Mouse (Mus musculus) cortical plate, adult 2 months (tissue): ENCODE data around the gene Chst3. TPM values are rescaled to one million over a fixed set of nuclear protein-coding genes. Genes with fewer than 3 reads are reported as not detected.

ENCODE experiments used
- H3K27ac ChIP-seq: fragments of 200-500 bp; 2 replicates; pipeline ENCODE4 v1.5.1; 2012; ENCODE audit warnings: low read length, control low read depth, inconsistent platforms; ENCODE audit not compliant: insufficient read depth
- H3K4me1 ChIP-seq: fragments of 200-500 bp; 2 replicates; pipeline ENCODE4 v1.6.1; 2011; ENCODE audit warnings: low read length; ENCODE audit not compliant: control insufficient read depth, insufficient read depth
- H3K4me3 ChIP-seq: fragments of 200-500 bp; 2 replicates; pipeline ENCODE4 v1.5.1; 2011; ENCODE audit warnings: mild to moderate bottlenecking, low read length, control low read depth; ENCODE audit not compliant: insufficient read depth
- CTCF ChIP-seq: fragments of 200-500 bp; IDR thresholded peaks from 2 replicates; pipeline ENCODE4 v1.5.1; 2011; ENCODE audit warnings: mild to moderate bottlenecking, control low read depth, low read length; ENCODE audit not compliant: insufficient read depth; ENCODE audit errors: extremely low read depth
- POLR2A ChIP-seq: fragments of 200-500 bp; IDR thresholded peaks from 2 replicates; pipeline ENCODE4 v1.6.1; 2011; ENCODE audit warnings: mild to moderate bottlenecking, low read length, control low read depth; ENCODE audit not compliant: insufficient read depth; ENCODE audit errors: extremely low read depth
- polyA plus RNA-seq: library from polyadenylated mRNA; depleted of rRNA; stranded (reverse); fragments of >200 nt; gene quantifications from 2 replicates; pipeline ENCODE4 v1.2.3, GENCODE M21; 2012

Chst3 gene
- polyA plus RNA-seq, 1 experiment, result 2.0 TPM

DNA sequence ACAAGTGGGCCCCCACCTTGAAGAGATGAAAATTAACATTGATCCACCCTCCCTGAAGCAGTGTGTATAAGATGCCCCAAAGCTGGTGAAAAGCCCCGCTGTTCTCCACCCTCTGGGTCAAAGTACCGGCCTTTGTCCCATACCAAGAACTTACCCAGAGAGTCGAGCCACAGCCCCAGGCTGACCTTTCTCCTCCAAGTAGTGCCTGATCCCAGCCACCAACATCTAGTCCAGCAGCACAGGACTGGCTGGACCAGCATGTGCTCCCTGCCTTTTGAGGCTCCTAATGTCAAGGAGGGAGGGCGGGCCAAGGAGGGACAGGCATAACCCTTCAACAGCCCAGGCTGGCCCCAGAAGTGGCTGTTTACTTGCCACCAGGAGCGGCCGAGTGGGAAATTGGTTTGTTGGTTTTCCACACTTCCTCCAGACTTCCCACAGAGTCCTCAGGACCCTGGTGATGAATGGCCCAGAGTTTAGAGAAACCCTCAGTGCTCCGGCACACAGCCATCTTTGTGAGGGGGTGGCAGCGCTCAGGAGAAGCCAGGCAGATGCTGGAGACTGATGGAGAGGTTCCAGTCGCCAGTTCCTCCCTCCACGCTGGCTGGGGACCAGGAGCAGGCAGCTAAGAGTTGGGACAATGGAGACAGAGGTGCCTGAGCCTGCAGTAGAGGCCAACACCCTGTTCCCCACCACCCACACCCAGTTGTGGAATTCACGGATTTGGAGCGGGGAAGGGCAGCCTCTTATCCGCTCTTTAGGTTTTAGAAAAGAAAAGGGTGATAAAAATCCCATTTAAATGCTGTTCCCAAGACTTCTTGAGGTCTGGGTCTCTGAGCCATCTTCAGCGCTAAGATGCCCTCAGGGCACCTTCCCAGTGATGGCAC lies 3.7 kb downstream of the Chst3 start:
- no peak overlapping the region for H3K4me3 ChIP-seq
- H3K27ac ChIP-seq, result no peak overlapping the region; the same call in 1 of the 2 replicates
- peaks cover 7% of the 10 kb centered on the region for H3K4me1 ChIP-seq
- no peak for TF ChIP-seq POLR2A
- TF ChIP-seq CTCF, result no peak

DNA sequence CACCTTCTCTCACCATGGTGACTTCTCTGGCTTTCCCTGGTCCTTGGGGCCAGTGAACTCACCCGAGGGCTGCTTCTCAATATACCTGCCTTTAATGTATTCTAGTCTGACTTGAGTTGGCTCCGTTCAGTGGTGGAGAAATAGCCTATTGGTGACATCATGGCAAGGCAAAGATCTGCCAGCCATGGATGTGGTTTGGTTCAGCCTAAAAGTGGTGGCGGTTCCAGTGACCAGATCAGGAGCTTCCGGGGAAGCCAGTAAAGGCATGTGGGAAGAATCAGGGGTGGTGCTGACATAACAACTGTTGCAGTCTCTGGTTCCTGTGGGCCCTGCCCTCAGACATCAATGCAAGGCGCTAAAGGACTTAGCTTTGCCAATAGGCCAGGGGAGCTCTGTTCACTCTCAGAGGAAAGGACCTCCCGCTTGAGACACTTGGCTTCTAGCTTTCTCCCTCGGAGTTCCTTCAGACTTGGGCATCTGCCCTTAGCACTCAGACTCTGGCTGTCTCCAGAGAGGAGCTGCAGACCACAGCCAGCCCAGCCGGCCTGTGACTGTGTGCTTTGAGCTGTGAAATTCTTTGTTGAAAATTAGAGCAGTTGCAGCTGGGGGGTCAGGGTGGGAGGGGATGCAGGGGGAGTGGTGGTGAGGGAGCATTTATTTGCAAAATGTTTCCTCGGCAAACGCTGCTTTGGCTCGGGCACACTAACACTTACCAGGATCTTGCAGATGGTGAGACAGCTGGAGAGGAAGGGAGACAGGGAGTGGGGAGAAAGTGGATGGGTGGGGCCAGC lies 6.3 kb downstream of the Chst3 start:
- Histone ChIP-seq H3K4me1 (peaks cover 11% of the 10 kb centered on the region), H3K4me3 (no peak overlapping the region), H3K27ac (no peak overlapping the region)
- TF ChIP-seq POLR2A (no peak), CTCF (no peak)

DNA sequence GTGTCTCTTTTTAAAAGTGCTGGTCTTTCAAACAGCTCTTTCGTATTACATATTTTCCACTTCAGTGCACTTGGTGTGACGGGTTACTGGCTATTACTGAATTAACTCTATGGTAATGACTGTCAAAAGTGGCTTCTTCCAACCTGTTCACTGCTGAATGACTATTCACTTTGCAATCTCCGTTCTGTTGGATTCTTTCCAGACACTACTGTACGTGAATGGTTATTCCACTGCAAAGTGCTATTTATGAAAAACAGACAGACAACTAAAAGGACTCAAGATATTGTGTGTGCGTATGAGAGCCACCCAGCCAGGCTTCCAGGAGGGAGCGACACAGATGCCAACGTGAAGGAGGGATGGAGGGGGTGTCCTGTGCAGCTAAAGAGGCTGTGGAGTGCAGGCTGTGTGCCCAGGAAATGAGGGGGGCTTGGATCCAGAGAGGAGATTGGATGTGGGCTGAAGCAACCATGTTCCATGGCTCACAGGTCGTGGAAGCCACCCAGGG lies 7.5 kb downstream of the Chst3 start:
- TF ChIP-seq CTCF (no peak), POLR2A (no peak)
- H3K4me3 ChIP-seq, result no peak overlapping the region
- no peak overlapping the region for H3K27ac ChIP-seq
- H3K4me1 ChIP-seq, result peaks cover 11% of the 10 kb centered on the region

DNA sequence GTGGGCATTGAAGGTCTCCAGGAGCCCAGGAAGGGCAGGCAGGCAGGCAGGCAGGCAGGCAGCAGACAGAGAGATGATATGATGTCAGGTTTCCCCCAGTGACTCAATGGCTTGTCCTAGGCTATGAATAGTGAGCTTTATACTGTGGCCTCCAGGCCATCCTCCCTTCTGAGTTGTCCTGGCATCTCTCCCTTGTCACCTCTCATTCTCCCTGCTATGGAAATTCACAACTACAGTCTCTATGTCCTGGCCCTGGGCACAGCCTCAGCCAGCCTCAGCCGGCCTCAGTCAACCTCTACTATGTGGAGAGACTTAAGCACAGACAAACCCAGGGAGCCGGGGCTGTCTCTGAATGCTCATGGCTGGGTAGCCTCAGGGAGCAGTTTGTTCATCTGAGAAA lies 8.6 kb downstream of the Chst3 start:
- Histone ChIP-seq H3K4me1 (peaks cover 8% of the 10 kb centered on the region), H3K4me3 (no peak overlapping the region), H3K27ac (no peak overlapping the region)
- no peak for TF ChIP-seq POLR2A
- no peak for TF ChIP-seq CTCF

DNA sequence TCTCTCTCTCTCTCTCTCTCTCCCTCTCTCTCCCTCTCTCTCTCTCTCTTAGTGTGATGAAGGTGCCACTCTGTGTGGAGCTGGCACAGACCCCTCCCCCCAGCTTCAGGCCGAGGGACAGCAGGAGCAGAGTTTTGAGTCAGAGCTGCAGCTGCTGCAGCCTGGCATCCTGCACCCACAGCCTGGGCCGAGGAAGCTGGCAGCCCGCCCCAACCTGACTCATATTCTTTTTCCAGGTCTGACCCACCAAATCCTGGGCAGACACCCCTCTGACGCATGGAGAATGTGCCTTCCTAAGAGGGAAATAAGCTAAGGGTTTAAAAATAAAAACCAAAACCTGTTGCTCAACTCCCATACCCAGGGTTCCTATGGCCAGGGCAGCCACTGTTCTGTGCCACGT lies 9.8 kb downstream of the Chst3 start:
- no peak for TF ChIP-seq CTCF
- no peak for TF ChIP-seq POLR2A
- H3K4me1 ChIP-seq, result peaks cover 4% of the 10 kb centered on the region
- no peak overlapping the region for H3K4me3 ChIP-seq
- peak overlapping the region; percentile 53; the same call in 1 of the 2 replicates for H3K27ac ChIP-seq

DNA sequence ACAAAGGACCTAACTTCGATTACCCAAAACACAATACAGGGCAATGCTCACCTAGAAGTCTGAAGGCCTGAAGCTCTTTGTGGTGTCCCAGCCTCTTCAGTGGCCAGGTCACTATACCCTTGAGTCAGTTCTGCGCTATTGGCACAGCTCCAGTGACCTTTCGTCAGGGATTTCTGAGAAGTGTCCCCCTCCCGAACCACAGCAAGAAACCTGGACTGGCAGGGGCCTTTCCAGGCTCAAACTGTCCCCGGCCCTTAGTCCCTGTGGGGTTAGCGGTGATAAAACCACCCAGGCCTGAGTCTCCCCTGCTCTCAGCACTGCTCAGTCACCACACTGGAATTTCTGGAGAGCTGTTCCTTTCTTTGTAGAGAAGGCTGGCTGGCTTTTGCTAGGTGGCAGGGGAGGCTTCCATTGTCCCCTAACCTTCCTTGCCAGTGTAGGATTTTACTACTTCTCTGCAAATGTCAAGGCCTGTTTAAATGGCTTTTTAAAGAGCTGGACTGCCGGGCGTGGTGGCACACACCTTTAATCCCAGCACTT lies 11.8 kb downstream of the Chst3 start:
- Histone ChIP-seq H3K4me1 (peaks cover 4% of the 10 kb centered on the region), H3K27ac (no peak overlapping the region), H3K4me3 (no peak overlapping the region)
- TF ChIP-seq CTCF (no peak), POLR2A (no peak)

DNA sequence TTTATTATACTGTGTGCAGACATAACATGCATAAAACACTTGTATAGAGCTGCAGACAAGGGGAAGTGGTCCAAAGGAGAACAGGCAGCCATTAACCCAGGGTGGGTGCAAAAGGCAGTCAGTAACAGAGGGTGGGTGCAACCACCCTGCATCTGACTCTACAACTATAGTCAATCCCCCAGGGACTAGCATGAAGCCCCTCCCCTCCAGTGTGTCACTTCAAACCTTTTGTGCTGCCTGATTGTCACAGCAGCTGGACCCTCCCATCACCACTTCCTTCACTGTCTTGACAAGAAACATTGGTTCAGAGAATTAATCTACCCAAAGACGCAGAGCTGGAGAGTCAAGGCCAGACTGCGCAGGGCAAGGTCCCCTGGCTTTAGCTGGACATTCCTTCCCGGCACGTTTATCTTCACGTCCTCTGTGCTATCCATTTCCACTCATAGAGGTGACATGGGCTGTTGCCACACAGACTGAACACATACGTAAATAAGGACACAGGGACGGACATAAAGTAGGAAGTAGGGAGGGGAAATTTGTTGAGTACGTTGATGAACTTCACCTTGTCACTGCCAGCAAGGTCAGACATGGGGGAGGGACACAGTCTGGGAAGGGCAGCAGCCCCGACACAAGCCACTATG lies 13.3 kb downstream of the Chst3 start:
- TF ChIP-seq CTCF, result no peak
- no peak for TF ChIP-seq POLR2A
- Histone ChIP-seq H3K4me3 (no peak overlapping the region), H3K4me1 (peaks cover 4% of the 10 kb centered on the region), H3K27ac (no peak overlapping the region)

DNA sequence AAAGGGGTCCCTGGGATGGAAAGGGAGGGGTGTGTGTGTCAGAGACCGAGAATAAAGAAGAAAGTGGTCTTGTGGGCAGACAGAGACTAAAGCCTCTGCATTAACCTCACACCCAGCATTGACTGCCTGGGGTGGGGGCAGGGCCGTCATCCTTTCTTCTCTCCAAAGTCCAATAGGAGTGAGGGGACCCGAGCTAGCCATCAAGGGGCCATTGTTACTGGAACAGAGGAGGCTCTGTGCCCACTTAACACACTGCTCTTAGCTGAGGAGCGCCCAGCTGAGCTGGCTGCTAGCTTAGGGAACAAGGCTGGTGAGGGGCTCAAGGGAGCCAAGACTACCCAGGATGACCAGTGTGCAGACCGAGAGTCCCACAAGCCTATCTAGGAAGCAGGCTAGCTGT lies 16.3 kb downstream of the Chst3 start:
- Histone ChIP-seq H3K4me1 (no peaks in the 10 kb centered on the region), H3K27ac (peak overlapping the region; percentile 41; the same call in 1 of the 2 replicates), H3K4me3 (no peak overlapping the region)
- no peak for TF ChIP-seq CTCF
- no peak for TF ChIP-seq POLR2A

DNA sequence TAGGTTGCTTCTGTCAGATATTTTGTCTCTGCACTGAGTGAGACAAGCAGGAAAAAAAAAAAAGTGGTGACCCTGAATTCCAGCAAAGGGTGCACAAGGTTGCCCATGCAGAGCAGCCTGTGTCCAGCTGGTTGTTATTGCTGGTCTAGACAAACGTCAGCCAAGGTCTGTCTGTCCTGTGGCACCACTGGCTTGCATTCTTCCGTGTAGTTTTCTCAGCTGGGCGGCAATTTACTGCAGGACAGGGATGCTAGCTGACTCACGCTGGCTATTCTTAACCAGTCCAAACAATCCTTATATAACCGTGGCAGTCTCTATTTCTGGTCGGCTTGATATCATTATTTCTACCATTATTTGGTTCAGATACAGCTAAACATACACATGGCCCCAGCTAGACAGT lies 18.1 kb downstream of the Chst3 start:
- H3K4me1 ChIP-seq, result no peaks in the 10 kb centered on the region
- H3K27ac ChIP-seq, result no peak overlapping the region
- no peak for TF ChIP-seq CTCF
- TF ChIP-seq POLR2A, result no peak
- H3K4me3 ChIP-seq, result no peak overlapping the region
